Mouse (Mus musculus): ENCODE measurements around the gene Mbtps1.

Gene Mbtps1

GRCm38 (mm10) chr8:119545180-119545579, 13.4 kb downstream of the Mbtps1 start:
- Histone ChIP-seq H3K36me3 (ENCODE audit: control insufficient read depth, insufficient read depth, low read length, poor library complexity, severe bottlenecking) (peaks cover 13% of the 10 kb centered on the region), H3K27me3 (ENCODE audit: control insufficient read depth, insufficient read depth, low read length, poor library complexity, severe bottlenecking) (no peaks in the 10 kb centered on the region)
- DNase-seq (ENCODE audit: low read depth, low spot score) = no peak

GRCm38 (mm10) chr8:119544606-119545005, 13.9 kb downstream of the Mbtps1 start:
- H3K27me3 ChIP-seq (ENCODE audit: control insufficient read depth, insufficient read depth, low read length, poor library complexity, severe bottlenecking) = no peaks in the 10 kb centered on the region
- H3K36me3 ChIP-seq (ENCODE audit: control insufficient read depth, insufficient read depth, low read length, poor library complexity, severe bottlenecking) = peaks cover 13% of the 10 kb centered on the region
- DNase-seq (ENCODE audit: low read depth, low spot score) = no peak

GRCm38 (mm10) chr8:119531973-119532372, 26.6 kb downstream of the Mbtps1 start:
- H3K36me3 ChIP-seq (ENCODE audit: control insufficient read depth, insufficient read depth, low read length, poor library complexity, severe bottlenecking) = peaks cover 8% of the 10 kb centered on the region
- no peak for DNase-seq (ENCODE audit: low read depth, low spot score)
- H3K27me3 ChIP-seq (ENCODE audit: control insufficient read depth, insufficient read depth, low read length, poor library complexity, severe bottlenecking) = no peaks in the 10 kb centered on the region

- peaks cover 8% of the 10 kb centered on the region for H3K36me3 ChIP-seq (ENCODE audit: control insufficient read depth, insufficient read depth, low read length, poor library complexity, severe bottlenecking)
- H3K27me3 ChIP-seq (ENCODE audit: control insufficient read depth, insufficient read depth, low read length, poor library complexity, severe bottlenecking) = no peaks in the 10 kb centered on the region
- DNase-seq (ENCODE audit: low read depth, low spot score) = no peak
Observed at GRCm38 (mm10) chr8:119531397-119531796, 27.1 kb downstream of the Mbtps1 start.

GRCm38 (mm10) chr8:119530937-119531336, 27.6 kb downstream of the Mbtps1 start:
- DNase-seq (ENCODE audit: low read depth, low spot score) = no peak
- Histone ChIP-seq H3K36me3 (ENCODE audit: control insufficient read depth, insufficient read depth, low read length, poor library complexity, severe bottlenecking) (peaks cover 8% of the 10 kb centered on the region), H3K27me3 (ENCODE audit: control insufficient read depth, insufficient read depth, low read length, poor library complexity, severe bottlenecking) (no peaks in the 10 kb centered on the region)

- no peaks in the 10 kb centered on the region for H3K27me3 ChIP-seq (ENCODE audit: control insufficient read depth, insufficient read depth, low read length, poor library complexity, severe bottlenecking)
- peaks cover 11% of the 10 kb centered on the region for H3K36me3 ChIP-seq (ENCODE audit: control insufficient read depth, insufficient read depth, low read length, poor library complexity, severe bottlenecking)
- DNase-seq (ENCODE audit: low read depth, low spot score) = no peak
Observed at GRCm38 (mm10) chr8:119528762-119529161, 29.8 kb downstream of the Mbtps1 start.

- DNase-seq (ENCODE audit: low read depth, low spot score) = peak; percentile 31
- peaks cover 24% of the 10 kb centered on the region for H3K36me3 ChIP-seq (ENCODE audit: control insufficient read depth, insufficient read depth, low read length, poor library complexity, severe bottlenecking)
Observed at GRCm38 (mm10) chr8:119520102-119520501, 38.4 kb downstream of the Mbtps1 start.

GRCm38 (mm10) chr8:119516674-119517073, 41.9 kb downstream of the Mbtps1 start:
- Histone ChIP-seq H3K27me3 (ENCODE audit: control insufficient read depth, insufficient read depth, low read length, poor library complexity, severe bottlenecking) (no peaks in the 10 kb centered on the region), H3K36me3 (ENCODE audit: control insufficient read depth, insufficient read depth, low read length, poor library complexity, severe bottlenecking) (peaks cover 21% of the 10 kb centered on the region)
- DNase-seq (ENCODE audit: low read depth, low spot score) = no peak

More at GRCm38 (mm10) chr8:119520102-119520501, 38.4 kb downstream of the Mbtps1 start:
- no peaks in the 10 kb centered on the region for H3K27me3 ChIP-seq (ENCODE audit: control insufficient read depth, insufficient read depth, low read length, poor library complexity, severe bottlenecking)

GRCm38 (mm10) chr8:119515767-119516166, 42.8 kb downstream of the Mbtps1 start:
- H3K27me3 ChIP-seq (ENCODE audit: control insufficient read depth, insufficient read depth, low read length, poor library complexity, severe bottlenecking) = no peaks in the 10 kb centered on the region
- H3K36me3 ChIP-seq (ENCODE audit: control insufficient read depth, insufficient read depth, low read length, poor library complexity, severe bottlenecking) = peaks cover 21% of the 10 kb centered on the region

GRCm38 (mm10) chr8:119514940-119515339, 43.6 kb downstream of the Mbtps1 start:
- no peaks in the 10 kb centered on the region for H3K27me3 ChIP-seq (ENCODE audit: control insufficient read depth, insufficient read depth, low read length, poor library complexity, severe bottlenecking)
- DNase-seq (ENCODE audit: low read depth, low spot score) = no peak
- peaks cover 20% of the 10 kb centered on the region for H3K36me3 ChIP-seq (ENCODE audit: control insufficient read depth, insufficient read depth, low read length, poor library complexity, severe bottlenecking)

More at GRCm38 (mm10) chr8:119515767-119516166, 42.8 kb downstream of the Mbtps1 start:
- no peak for DNase-seq (ENCODE audit: low read depth, low spot score)

GRCm38 (mm10) chr8:119513405-119513804, 45.1 kb downstream of the Mbtps1 start:
- H3K27me3 ChIP-seq (ENCODE audit: control insufficient read depth, insufficient read depth, low read length, poor library complexity, severe bottlenecking) = no peaks in the 10 kb centered on the region
- DNase-seq (ENCODE audit: low read depth, low spot score) = no peak
- H3K36me3 ChIP-seq (ENCODE audit: control insufficient read depth, insufficient read depth, low read length, poor library complexity, severe bottlenecking) = peaks cover 16% of the 10 kb centered on the region

- no peak for DNase-seq (ENCODE audit: low read depth, low spot score)
- peaks cover 13% of the 10 kb centered on the region for H3K36me3 ChIP-seq (ENCODE audit: control insufficient read depth, insufficient read depth, low read length, poor library complexity, severe bottlenecking)
Observed at GRCm38 (mm10) chr8:119511722-119512121, 46.8 kb downstream of the Mbtps1 start.

GRCm38 (mm10) chr8:119510471-119510870, 48.1 kb downstream of the Mbtps1 start:
- Histone ChIP-seq H3K36me3 (ENCODE audit: control insufficient read depth, insufficient read depth, low read length, poor library complexity, severe bottlenecking) (peaks cover 10% of the 10 kb centered on the region), H3K27me3 (ENCODE audit: control insufficient read depth, insufficient read depth, low read length, poor library complexity, severe bottlenecking) (no peaks in the 10 kb centered on the region)
- no peak for DNase-seq (ENCODE audit: low read depth, low spot score)

More at GRCm38 (mm10) chr8:119511722-119512121, 46.8 kb downstream of the Mbtps1 start:
- no peaks in the 10 kb centered on the region for H3K27me3 ChIP-seq (ENCODE audit: control insufficient read depth, insufficient read depth, low read length, poor library complexity, severe bottlenecking)

- Histone ChIP-seq H3K36me3 (ENCODE audit: control insufficient read depth, insufficient read depth, low read length, poor library complexity, severe bottlenecking) (peaks cover 9% of the 10 kb centered on the region), H3K27me3 (ENCODE audit: control insufficient read depth, insufficient read depth, low read length, poor library complexity, severe bottlenecking) (no peaks in the 10 kb centered on the region)
- DNase-seq (ENCODE audit: low read depth, low spot score) = no peak
Observed at GRCm38 (mm10) chr8:119506106-119506505, 52.4 kb downstream of the Mbtps1 start.

GRCm38 (mm10) chr8:119505488-119505887, 53.0 kb downstream of the Mbtps1 start:
- Histone ChIP-seq H3K36me3 (ENCODE audit: control insufficient read depth, insufficient read depth, low read length, poor library complexity, severe bottlenecking) (peaks cover 9% of the 10 kb centered on the region), H3K27me3 (ENCODE audit: control insufficient read depth, insufficient read depth, low read length, poor library complexity, severe bottlenecking) (no peaks in the 10 kb centered on the region)
- no peak for DNase-seq (ENCODE audit: low read depth, low spot score)

- no peak for DNase-seq (ENCODE audit: low read depth, low spot score)
- Histone ChIP-seq H3K36me3 (ENCODE audit: control insufficient read depth, insufficient read depth, low read length, poor library complexity, severe bottlenecking) (peaks cover 4% of the 10 kb centered on the region), H3K27me3 (ENCODE audit: control insufficient read depth, insufficient read depth, low read length, poor library complexity, severe bottlenecking) (no peaks in the 10 kb centered on the region)
Observed at GRCm38 (mm10) chr8:119503191-119503767, 55.3 kb downstream of the Mbtps1 start.

All from splenic B cell, adult 2 months (primary cell).